Mouse (Mus musculus) kidney, postnatal 0 days (tissue): Measurements from ENCODE around the gene Hoxc6. TPM values are rescaled to one million over a fixed set of nuclear protein-coding genes. Genes with fewer than 3 reads are reported as not detected.

Experiments used
- ATAC-seq: fragments of 200-750 bp; cut with Nextera tagmentation; replicated peaks from 2 replicates; pipeline ENCODE4 v1.8.0; 2017; ENCODE audit warnings: low read depth, moderate number of reproducible peaks, moderate TSS enrichment, moderate library complexity; ENCODE audit not compliant: low FRiP score
- DNase-seq: peaks from one replicate; pipeline ENCODE4 v3.0.0-alpha.2; 2016; ENCODE audit warnings: low spot score
- H3K27ac ChIP-seq: fragments of 300-500 bp; sonication (generic); 2 replicates; pipeline ENCODE4 v1.5.1; 2014; ENCODE audit warnings: mild to moderate bottlenecking
- H3K27me3 ChIP-seq: fragments of 300-500 bp; sonication (generic); 2 replicates; pipeline ENCODE4 v1.6.1; 2014; ENCODE audit warnings: low read length, mixed read lengths; ENCODE audit not compliant: insufficient read depth
- H3K36me3 ChIP-seq: fragments of 300-500 bp; sonication (generic); 2 replicates; pipeline ENCODE4 v1.6.1; 2014; ENCODE audit warnings: low read length, mixed read lengths; ENCODE audit not compliant: insufficient read depth
- H3K4me1 ChIP-seq: fragments of 300-500 bp; sonication (generic); replicated peaks from 2 replicates; pipeline ENCODE4 v1.6.1; 2014; ENCODE audit warnings: antibody characterized with exemption, low read length, mixed read lengths; ENCODE audit not compliant: insufficient read depth
- H3K4me2 ChIP-seq: fragments of 300-500 bp; sonication (generic); 2 replicates; pipeline ENCODE4 v1.6.1; 2014; ENCODE audit warnings: mild to moderate bottlenecking, low read length, moderate library complexity, mixed read lengths
- H3K4me3 ChIP-seq: fragments of 300-500 bp; sonication (generic); replicated peaks from 2 replicates; pipeline ENCODE4 v1.5.1; 2014; ENCODE audit warnings: low read depth, low read length
- H3K9ac ChIP-seq: fragments of 300-500 bp; sonication (generic); 2 replicates; pipeline ENCODE4 v1.6.1; 2014; ENCODE audit warnings: low read depth, low read length
- H3K9me3 ChIP-seq: fragments of 300-500 bp; sonication (generic); replicated peaks from 2 replicates; pipeline ENCODE4 v1.6.1; 2016; ENCODE audit warnings: low read length, inconsistent platforms, mixed read lengths
- CTCF ChIP-seq: IDR thresholded peaks from 2 replicates; pipeline ENCODE4 v1.5.1; 2016; ENCODE audit warnings: antibody characterized with exemption, low read depth, mild to moderate bottlenecking, moderate library complexity
- WGBS: fragments of 180-500 bp; shearing (Covaris S2); extraction: QIAGEN DNeasy Blood & Tissue Kit; methylation state at CpG from one replicate; pipeline ENCODE4 v1.1.7; 2014; 5-methylcytosine and 5-hydroxymethylcytosine counted together
- polyA plus RNA-seq: library from polyadenylated mRNA; unstranded; fragments of >200 nt; fragmentation: Nextera tagmentation; extraction: Ambion mirVana; gene quantifications from 2 replicates; pipeline ENCODE4 v1.2.1, GENCODE M21; 2015

Hoxc6 gene
- polyA plus RNA-seq, 1 experiment from 2014 or later = 9.3 TPM

DNA sequence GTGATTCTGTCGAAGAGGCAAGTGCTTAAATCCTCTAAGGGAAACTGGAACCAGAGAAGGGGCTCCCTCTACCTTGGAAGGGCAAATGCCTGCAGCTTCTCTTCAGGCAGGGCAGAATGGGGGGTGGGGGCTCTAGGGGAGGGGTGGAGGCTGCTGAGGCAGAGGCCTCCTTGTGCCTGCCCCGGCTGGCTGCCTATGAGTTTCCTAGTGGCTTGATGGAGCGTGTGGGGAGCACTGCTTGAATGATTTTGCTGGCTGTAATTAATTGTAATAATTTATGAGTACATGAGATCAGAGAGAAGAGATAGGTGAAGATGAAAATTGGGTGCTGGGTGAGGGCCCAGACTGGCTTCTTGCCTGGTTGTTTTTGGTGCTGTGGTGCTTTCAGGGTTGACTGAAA lies 13.1 kb upstream of the Hoxc6 start:
- H3K9me3 ChIP-seq = no peaks in the 10 kb centered on the region
- no peak for TF ChIP-seq CTCF
- WGBS = 21% methylated on average over 3 of the region's 3 CpGs
- H3K36me3 ChIP-seq = no peaks in the 10 kb centered on the region
- peak overlapping the region; percentile 90 for H3K4me2 ChIP-seq
- H3K27me3 ChIP-seq = no peaks in the 10 kb centered on the region
- H3K4me1 ChIP-seq = peaks cover 6% of the 10 kb centered on the region; the same call in 1 of the 2 replicates
- DNase-seq = peak; percentile 74
- no peak overlapping the region for H3K4me3 ChIP-seq
- H3K9ac ChIP-seq = peak overlapping the region; percentile 40; the same call in 1 of the 2 replicates
- ATAC-seq = no peak
- H3K27ac ChIP-seq = no peak overlapping the region

DNA sequence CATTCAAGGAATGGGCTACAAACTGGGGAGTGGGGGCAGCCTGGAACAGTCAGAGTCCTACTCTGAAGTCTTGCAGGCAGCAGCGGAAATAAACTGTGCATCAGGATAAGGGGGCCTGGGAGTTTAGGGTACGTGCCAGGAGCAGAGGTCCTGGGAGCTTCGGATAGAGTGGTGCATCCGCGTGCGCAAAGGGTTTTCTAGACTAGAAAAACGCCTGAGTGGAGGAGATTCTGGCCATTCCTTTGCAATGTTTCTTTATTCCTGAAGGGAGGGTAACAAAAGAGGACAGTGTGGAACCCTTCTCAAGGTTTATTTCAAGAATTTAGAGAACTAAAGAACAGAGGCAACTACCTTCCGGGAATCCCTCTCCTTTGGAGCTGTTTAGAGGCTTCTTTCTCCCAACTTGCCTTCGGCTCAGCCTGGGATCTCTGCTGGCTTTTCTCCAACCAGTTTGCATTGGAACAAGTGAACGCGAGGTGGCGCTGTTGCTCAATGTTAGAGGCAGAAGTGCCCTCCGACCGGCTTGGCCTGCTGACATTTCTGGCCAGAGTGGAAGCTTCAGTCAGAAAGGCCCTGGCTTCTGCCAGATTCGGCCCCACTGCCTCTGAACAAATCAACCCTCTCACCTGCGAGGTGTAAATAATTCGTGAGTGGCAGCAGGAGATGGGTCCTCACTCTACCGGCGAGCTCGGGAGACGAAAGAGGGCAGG lies 10.8 kb upstream of the Hoxc6 start:
- peak overlapping the region; percentile 1; the same call in 1 of the 2 replicates for H3K27ac ChIP-seq
- no peak overlapping the region for H3K4me2 ChIP-seq
- peak; percentile 97 for DNase-seq

DNA sequence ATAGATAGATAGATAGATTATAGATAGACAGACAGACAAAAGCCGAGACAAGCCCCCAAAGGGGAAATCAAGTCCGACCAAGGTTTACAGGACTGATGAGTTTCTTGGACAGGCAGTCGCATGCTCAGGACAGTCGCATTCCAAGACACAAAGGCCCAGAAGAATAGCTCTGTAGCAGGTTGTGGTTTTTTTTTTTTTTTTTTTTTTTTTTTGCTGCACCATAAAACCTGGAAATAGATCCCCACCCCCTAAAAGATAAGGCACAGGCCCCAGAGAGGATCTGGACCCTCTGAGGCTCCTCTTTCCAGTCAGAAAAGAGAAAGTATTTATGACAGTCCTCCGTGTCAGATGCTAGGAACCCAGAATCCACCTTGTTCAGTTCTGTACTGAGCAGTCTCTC lies 10.0 kb upstream of the Hoxc6 start:
- ATAC-seq = no peak
- no peak for TF ChIP-seq CTCF
- H3K4me3 ChIP-seq = no peak overlapping the region
- H3K27ac ChIP-seq = no peak overlapping the region
- no peak overlapping the region for H3K9ac ChIP-seq
- WGBS = 61% methylated on average over 5 of the region's 5 CpGs
- H3K4me1 ChIP-seq = peaks cover 11% of the 10 kb centered on the region; the same call in 1 of the 2 replicates
- H3K9me3 ChIP-seq = no peaks in the 10 kb centered on the region
- H3K4me2 ChIP-seq = no peak overlapping the region
- H3K36me3 ChIP-seq = no peaks in the 10 kb centered on the region
- no peaks in the 10 kb centered on the region for H3K27me3 ChIP-seq
- DNase-seq = no peak

More for the DNA sequence above, 10.8 kb upstream of the Hoxc6 start:
- H3K4me3 ChIP-seq = no peak overlapping the region
- TF ChIP-seq CTCF = peak; percentile 96
- H3K9me3 ChIP-seq = no peaks in the 10 kb centered on the region
- no peaks in the 10 kb centered on the region for H3K27me3 ChIP-seq
- H3K9ac ChIP-seq = 0 out of 2 replicates have a peak overlapping the region, but pooled peaks have one; percentile 6
- ATAC-seq = 0 out of 2 replicates have a peak, but pooled peaks have one; percentile 33
- H3K4me1 ChIP-seq = peaks cover 10% of the 10 kb centered on the region; the same call in 1 of the 2 replicates
- 10% methylated on average over 21 of the region's 21 CpGs for WGBS
- H3K36me3 ChIP-seq = no peaks in the 10 kb centered on the region

- peak within 1 kb of the TSS; percentile 72 for H3K9ac ChIP-seq
- peaks cover 10% of the 10 kb centered on the region; the same call in 1 of the 2 replicates for H3K4me1 ChIP-seq
- no peaks in the 10 kb centered on the region for H3K9me3 ChIP-seq
- no peaks in the 10 kb centered on the region for H3K27me3 ChIP-seq
- H3K4me2 ChIP-seq = peak within 1 kb of the TSS; percentile 91
- DNase-seq (no peak), ATAC-seq (0 out of 2 replicates have a peak, but pooled peaks have one; percentile 21)
- no peaks in the 10 kb centered on the region for H3K36me3 ChIP-seq
- TF ChIP-seq CTCF = no peak
- peak within 1 kb of the TSS; percentile 82; the same call in 1 of the 2 replicates for H3K27ac ChIP-seq
- peak within 1 kb of the TSS; percentile 52 for H3K4me3 ChIP-seq
- 4% methylated on average over 64 of the region's 69 CpGs for WGBS
Measured at GRCm38 (mm10) chr15:102990461-102991397, 7.3 kb upstream of the Hoxc6 start, which contains the start of gene Hoxc8. Gene Hoxc8, plus strand, starts transcription at chr15:102990607.

DNA sequence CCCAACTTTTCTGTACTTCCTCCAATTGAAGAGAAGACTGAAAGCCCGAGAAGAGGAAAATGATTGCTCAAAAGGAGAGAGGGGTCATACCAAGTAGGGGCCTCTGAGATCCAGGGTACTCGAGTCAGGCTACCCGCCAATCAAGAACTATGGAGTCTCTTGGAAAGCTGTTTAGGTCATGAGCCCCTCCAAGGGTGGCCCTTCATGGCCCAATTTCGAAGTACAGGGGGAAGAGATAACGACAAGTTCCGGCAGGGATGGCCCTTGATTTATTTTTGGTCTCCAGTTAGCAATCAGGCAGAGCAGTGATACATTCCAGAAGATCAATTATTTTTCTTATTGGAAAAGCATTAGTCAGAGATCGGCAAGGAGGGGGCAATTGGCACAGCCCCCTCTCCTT lies 6.3 kb upstream of the Hoxc6 start:
- ATAC-seq (no peak), DNase-seq (no peak)
- Histone ChIP-seq H3K4me3 (peak overlapping the region; percentile 52), H3K27ac (peak overlapping the region; percentile 82; the same call in 1 of the 2 replicates), H3K4me1 (peaks cover 10% of the 10 kb centered on the region; the same call in 1 of the 2 replicates), H3K9me3 (no peaks in the 10 kb centered on the region), H3K4me2 (peak overlapping the region; percentile 91), H3K9ac (peak overlapping the region; percentile 72), H3K36me3 (no peaks in the 10 kb centered on the region), H3K27me3 (0 out of 2 replicates have a peak, but pooled peaks cover 3% of the 10 kb centered on the region)
- WGBS = 20% methylated on average over 7 of the region's 7 CpGs
- TF ChIP-seq CTCF = no peak

DNA sequence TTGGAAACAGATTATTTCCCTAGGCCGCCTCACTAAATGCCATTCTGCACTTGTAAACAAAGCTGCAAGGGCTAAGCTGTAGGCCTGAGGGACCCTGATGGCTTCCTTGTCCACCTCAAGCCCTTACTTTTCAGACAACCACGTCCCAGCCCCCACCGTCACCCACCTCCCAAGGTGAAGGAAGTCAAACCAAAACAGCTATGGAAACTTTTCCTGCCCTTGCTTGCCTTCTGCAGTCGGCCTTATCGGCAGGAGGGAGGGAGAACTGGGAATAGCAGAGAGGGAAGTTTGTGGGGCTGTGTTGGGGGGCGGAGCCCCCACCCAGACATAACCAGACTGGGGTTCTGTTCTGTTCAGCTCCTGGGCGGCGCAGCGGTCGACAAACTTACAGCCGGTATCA lies 5.9 kb upstream of the Hoxc6 start:
- peak overlapping the region; percentile 91 for H3K4me2 ChIP-seq
- peak overlapping the region; percentile 52 for H3K4me3 ChIP-seq
- H3K9me3 ChIP-seq = no peaks in the 10 kb centered on the region
- H3K27ac ChIP-seq = peak overlapping the region; percentile 67
- no peak for ATAC-seq
- no peak for DNase-seq
- whole genome bisulfite sequencing = 20% methylated on average over 11 of the region's 11 CpGs
- peak overlapping the region; percentile 72 for H3K9ac ChIP-seq
- peaks cover 10% of the 10 kb centered on the region; the same call in 1 of the 2 replicates for H3K4me1 ChIP-seq
- no peaks in the 10 kb centered on the region for H3K36me3 ChIP-seq
- H3K27me3 ChIP-seq = 0 out of 2 replicates have a peak, but pooled peaks cover 3% of the 10 kb centered on the region
- TF ChIP-seq CTCF = no peak
